Mouse (Mus musculus): ENCODE results near the gene Clcn2. TPM values are rescaled to one million over a fixed set of nuclear protein-coding genes. Genes with fewer than 3 reads are reported as not detected.

The Clcn2 gene
- polyA plus RNA-seq (2012; rRNA removed): 92.6 and 107 TPM in 2 replicates

DNA sequence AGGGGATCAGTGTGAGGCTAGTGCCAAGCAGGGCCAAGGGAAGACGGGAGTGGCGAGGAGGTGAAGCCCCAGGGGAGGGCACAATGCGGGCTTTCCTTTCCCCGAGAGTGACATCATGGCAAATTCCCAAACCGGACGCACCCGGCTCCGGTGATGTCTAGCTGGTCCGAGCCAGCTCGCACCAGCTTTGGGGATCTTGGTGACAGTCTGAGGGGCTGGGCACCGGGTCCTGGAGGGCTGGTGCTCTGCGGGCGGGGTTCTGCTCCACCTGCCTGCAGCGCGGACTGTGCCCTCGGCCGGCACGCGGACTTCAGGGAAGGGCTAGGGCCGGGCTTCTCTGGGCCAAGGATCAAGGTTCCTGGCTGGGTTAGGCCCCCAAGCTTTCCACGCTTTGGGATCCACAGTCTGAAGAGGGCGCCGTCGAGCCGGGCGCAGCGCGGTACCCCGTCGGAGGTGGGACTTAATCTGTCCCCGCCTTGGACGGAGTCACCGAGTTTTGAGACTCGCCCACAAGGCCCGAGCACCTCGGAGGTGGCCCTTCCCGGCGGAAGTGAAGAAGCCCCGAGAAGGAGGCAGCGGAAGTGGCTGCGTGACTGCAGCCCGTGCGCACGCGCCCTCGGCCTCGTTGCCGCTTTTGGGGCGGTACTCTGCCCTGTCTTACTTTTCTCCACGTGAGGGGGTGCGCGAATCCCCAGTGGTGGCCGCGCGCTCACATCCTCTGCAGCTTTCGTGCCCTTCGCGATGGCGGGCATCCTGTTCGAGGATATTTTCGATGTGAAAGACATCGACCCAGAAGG is at the start of gene Clcn2, which contains the start of gene Polr2h:
Clcn2 (minus strand) TSS at position 566 of the 797 bp plus-strand sequence.
Polr2h (plus strand) TSS at position 485 of the 797 bp plus-strand sequence.
- DNase-seq (ENCODE audit: extremely low spot score in 1 of 2, low spot score in 1 of 2): peak; percentile 96 to 99

DNA sequence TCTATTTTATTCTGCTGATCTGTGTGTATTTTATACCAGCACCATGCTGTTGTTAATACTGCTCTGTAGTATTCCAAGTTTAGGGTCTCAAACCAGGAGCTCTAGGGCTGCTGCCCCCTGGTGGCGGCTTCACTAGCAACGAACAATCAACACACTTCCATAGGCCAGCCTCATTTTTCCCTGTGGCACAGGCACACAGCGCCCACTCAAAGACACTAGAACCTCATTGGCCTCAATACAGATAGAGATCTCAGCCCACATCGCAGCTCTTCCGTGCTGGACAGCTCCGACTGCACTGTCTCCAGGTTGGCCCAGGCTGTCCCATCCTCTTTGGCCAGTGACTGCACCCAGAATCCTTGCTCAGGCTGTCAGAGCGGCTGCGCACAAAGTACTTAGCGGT is 47.7 kb upstream of the Clcn2 start:
- DNase-seq (ENCODE audit: extremely low spot score in 1 of 2, low spot score in 1 of 2): peak in 1 of 2 experiments; percentile 21

DNA sequence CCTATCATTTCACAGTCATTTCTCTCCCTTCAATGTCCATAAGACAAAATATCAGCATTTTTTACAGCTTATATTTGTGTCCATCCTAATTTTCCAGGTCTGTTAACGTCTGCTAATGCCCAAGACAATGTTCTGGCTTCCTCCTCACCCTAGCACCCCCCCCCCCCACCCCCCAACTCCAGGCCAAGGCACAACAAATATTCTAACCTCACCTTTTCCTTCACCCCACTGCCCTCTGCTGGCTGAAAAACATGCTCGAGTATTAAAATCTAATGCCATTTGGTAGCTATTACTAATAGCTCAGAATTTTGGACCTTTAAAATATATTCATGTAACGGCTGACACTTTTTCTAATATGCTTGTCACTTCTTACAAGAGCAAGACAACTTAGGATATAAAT is 44.1 kb upstream of the Clcn2 start:
- peak in 1 of 2 experiments; percentile 59 for DNase-seq (ENCODE audit: extremely low spot score in 1 of 2, low spot score in 1 of 2)

DNA sequence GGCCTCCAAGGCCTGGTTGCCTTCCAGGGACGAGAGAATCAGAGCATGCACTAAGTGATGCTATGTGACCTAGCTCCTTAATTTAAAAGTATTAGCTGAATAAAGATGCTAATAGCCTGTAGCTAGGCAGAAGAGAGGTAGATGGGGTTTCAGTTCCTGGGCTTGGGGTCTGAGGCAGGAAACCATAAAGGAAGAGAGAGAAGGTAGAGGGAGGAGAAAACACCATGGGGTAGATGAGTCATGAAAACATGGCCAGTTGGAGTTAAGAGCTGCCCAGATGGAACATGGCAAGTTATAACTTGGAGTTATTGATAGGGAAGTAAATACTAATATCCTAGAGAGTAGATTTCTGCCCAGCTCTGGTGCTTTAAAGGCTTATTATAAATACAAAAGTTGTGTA is 39.8 kb upstream of the Clcn2 start:
- no peak for DNase-seq (ENCODE audit: extremely low spot score in 1 of 2, low spot score in 1 of 2)

DNA sequence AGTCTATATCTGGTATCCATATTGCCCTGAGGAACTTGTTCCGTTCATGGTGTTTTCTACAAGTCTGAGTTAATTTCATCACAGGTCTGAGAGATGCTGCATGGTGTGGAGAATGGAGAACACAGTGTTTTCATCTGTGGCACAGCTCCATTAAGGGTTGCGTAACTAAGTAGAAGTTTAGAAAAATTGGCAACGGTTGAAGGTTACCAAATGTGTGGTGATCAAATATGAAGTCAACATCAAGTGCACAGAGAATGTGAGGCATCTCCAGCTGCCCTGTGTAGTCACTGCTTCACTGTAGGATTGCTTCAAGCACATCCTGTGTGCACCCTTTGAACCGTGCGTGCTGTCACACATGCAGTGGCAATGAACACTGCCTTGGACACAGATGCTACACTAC is 38.5 kb upstream of the Clcn2 start:
- DNase-seq (ENCODE audit: extremely low spot score in 1 of 2, low spot score in 1 of 2): no peak

DNA sequence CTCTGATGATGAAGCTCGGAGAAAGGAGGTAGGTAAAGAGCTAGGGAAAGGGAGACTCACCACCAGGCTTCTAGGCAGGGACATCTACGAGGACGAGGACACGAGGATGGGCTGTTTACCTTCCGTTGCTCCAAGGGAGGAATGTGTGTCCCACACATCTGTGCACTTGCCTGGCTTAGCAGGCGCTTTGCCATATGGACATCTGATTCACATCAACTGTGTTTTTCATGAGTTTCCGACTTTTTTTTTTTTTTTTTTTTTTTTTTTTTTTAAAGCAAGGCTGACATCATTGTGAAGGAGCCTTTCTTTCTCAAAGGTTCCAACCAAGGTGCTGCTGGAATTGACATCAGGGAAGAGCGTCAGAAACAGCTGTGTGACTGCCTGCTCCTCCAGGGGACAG is 33.0 kb upstream of the Clcn2 start:
- DNase-seq (ENCODE audit: extremely low spot score in 1 of 2, low spot score in 1 of 2): peak in 1 of 2 experiments; percentile 34

DNA sequence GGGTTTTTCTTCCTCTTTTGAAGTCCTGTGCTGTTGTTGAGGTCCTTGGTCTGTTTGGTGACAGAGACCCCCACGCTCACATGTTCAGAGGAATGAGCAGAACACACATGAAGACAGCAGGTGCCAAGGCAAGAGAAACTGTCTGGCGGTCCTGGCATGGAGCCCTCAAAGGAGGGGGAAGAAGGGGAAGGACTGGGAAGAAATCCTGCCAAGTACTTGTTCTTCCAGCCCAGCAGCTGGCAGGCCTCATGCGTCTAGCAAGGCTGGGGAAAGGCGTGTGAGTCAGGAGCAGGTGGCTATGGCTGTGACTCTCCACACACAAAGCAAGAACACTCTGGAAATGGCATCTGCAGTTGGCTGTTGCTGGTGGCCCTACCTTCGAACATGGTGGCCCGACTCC is 29.1 kb upstream of the Clcn2 start:
- peak; percentile 66 to 85 for DNase-seq (ENCODE audit: extremely low spot score in 1 of 2, low spot score in 1 of 2)

DNA sequence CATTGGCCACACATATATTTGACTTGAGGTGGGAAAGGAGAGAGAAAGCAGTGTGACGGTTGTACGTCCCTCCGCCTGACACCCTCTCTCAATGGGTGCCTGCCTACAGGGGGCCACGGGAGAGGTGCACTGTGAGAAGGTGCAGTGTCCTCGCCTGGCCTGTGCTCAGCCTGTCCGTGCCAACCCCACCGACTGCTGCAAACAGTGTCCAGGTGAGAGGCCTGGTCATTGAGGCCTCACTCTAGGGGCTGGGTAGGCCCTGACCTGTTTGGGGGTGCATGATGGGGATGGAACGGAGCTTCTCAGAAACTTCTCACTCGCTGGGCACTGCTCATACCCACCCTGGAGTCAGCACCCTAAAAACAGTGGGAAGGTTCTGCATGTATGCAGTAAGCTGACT is 22.3 kb upstream of the Clcn2 start:
- DNase-seq (ENCODE audit: extremely low spot score in 1 of 2, low spot score in 1 of 2): no peak

DNA sequence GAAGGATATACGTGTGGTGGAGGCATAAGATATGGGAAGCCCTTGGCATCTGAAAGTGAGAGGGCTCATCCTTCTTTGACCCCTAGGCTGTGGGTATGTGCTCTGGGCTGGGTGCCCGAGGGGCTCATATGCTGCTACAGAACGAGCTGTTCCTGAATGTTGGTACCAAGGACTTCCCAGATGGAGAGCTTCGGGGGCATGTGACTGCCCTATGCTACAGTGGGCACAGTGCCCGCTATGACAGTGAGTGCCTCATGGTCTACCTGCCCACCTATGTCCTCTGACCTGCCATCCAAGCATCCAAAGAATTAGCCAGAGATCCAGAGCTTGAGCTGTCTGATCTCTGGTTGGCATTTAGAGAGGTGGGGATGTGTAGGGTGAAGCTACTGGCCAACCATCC is 19.3 kb upstream of the Clcn2 start:
- DNase-seq (ENCODE audit: extremely low spot score in 1 of 2, low spot score in 1 of 2): no peak

DNA sequence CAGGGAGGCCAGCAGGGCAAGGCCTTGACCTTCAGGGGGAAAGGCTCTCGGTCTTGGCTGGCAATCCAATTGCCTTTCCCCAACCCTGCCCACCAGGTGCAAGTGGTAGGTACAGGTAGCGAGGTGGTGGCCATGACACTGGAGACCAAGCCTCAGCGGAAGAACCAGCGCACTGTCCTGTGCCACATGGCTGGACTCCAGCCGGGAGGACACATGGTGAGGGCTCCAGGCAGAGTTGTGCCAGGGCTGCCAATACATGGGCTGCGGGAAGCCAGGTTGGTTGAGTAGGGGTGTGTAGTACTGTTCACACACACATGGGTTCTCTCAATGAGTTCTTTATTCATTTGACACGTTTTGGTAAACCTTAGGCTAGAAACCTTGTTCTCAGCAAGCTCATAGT is 18.6 kb upstream of the Clcn2 start:
- no peak for DNase-seq (ENCODE audit: extremely low spot score in 1 of 2, low spot score in 1 of 2)

DNA sequence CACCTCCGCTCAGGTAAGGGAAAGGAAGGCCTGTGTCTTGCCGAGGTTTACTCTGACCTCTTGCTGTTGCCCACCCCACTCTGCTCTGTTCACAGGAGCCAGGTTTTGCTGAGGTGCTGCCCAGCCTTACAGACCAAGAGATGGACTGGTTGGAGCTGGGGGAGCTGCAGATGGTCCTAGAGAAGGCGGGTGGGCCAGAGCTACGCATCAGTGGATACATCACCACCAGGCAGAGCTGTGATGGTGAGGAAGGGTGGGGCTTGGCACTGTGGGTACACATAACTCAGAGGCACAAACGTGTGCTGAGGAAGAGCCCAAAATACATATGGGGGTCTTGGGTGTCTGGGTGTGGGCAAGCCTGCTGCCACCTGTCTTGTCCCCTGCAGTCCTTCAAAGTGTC is 18.1 kb upstream of the Clcn2 start:
- no peak for DNase-seq (ENCODE audit: extremely low spot score in 1 of 2, low spot score in 1 of 2)

DNA sequence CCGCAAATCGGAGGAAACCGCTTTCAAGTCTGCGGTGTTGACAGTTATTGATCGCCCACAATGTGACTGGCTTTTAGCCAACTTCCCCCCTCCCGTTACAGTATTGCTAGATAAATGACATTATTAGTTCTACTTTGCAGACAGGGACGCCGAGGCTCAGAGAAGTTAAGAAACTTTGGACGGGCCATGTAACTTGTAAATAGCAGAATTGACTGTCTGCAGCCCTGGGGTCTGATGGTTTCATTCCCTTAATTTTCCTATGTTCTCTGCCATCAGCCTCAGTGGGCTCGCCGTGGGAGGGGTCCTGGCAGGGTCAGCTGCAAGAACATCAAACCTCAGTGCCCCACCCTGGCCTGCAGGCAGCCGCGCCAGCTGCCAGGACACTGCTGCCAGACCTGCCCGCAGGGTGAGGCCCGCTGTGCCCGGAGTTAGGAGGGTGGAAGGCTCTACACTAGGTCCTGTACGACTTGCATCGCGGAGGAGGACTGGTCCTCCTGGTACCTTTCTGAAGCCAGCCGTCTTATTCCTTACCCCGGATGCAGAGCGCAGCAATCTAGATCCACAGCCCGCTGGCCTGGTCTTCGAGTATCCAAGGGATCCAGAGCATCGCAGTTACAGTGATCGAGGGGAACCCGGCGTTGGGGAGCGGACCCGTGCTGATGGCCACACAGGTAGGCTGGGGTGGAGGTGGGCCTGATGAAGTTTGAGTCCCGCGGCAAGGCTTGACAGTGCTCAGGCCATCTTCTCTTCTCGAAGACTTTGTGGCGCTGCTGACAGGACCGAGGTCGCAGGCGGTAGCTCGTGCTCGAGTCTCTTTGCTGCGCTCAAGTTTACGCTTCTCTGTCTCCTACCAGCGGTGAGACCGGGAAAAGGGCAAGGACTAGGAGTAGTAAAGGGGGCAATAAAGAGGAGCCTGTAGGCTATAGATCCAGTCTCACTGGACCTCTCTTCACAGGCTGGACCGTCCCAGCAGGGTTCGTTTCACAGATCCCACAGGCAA is 16.5 kb upstream of the Clcn2 start, which contains the start of gene Thpo:
Thpo (minus strand) TSS at position 781 of the 1,000 bp plus-strand sequence.
- peak in 1 of 2 experiments; percentile 18 for DNase-seq (ENCODE audit: extremely low spot score in 1 of 2, low spot score in 1 of 2)

DNA sequence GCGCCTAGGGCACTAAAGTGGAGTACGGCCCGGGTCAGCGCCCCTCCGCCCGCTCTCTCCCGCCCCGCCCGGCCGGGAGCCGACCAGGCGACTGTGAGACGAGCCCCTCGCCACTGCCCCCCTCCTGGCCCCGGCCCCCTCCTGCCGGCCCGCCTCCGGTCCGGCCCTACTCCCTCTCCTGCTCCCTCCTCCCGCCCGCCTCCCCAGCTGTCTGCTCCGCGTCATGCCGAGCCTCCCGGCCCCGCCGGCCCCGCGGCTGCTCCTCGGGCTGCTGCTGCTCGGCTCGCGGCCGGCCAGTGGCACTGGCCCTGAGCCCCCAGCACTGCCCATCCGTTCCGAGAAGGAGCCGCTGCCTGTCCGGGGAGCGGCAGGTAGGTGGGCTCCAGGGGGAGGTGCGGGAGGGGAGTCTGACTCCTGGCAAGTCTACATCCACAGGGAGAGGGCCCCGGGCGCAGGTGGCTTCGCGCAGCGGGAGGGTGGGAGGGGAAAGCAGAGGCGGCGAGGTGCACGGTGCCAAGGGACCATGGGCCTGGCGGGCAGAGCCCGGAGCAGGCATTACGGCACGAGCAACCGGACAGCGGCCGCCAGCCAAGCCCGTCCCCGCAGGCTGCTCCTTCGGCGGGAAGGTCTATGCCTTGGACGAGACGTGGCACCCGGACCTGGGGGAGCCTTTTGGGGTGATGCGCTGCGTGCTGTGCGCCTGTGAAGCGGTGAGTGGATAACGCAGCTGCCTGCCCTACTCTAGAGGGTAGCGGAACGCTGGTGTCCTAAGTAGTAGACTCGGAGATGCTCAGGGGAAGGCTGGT is 15.6 kb upstream of the Clcn2 start, which contains the start of gene Chrd:
Chrd (plus strand) TSS at position 203 of the 806 bp plus-strand sequence.
- peak in 1 of 2 experiments; percentile 49 for DNase-seq (ENCODE audit: extremely low spot score in 1 of 2, low spot score in 1 of 2)

DNA sequence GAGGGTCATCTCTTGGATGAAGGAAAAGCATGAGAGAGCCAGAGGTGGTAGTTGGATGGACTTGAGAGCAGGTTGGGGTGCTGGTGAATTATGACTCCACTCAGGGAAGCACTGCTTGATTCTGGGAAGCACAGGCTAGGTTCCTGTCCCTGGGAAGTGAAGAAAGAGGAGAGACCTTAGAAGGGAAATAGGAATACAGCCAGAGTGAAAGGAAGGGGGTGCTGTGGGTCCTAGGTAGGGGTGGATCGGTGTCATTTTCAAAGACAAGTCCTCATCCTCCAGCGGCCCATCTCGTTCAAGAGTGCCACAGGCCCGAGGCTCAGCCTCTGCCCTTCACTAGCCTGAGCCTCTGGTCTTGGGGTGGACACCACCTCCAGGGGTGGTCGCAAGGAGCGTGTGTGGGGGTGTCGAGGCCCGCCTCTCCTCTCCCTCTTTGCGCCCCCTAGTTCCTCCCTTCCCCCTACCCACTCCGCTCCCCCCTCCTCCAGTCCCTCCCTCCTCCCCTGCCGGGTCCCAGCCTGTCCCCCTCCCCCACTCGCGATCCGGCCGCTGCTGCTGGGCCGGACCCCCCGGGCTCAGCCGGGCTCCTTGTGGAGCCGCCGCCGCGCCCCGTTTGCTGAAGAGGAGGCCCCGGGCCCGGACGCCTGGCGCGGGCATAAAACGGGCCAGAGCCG is 14.8 kb upstream of the Clcn2 start:
- DNase-seq (ENCODE audit: extremely low spot score in 1 of 2, low spot score in 1 of 2): peak in 1 of 2 experiments; percentile 37

DNA sequence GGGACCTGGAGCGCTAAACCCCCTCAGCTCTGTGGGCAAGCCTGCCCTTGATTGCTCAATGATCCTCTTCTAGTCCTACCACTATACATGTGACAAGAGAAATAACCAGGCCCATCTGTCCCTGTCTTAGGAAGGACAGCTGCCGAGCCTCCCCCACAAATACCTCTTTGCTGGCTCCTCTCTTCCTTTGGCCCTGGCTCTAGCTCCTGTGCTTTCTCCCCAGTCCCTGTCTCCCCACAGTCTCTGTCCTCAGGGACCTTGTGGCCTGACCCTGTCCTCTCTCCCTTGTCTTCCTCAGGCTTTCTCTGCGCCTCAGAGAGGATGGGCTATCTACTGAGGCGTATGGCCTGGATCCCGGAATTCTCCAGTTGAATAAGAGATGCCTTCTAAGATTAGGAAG is 14.1 kb upstream of the Clcn2 start:
- peak in 1 of 2 experiments; percentile 47 for DNase-seq (ENCODE audit: extremely low spot score in 1 of 2, low spot score in 1 of 2)

DNA sequence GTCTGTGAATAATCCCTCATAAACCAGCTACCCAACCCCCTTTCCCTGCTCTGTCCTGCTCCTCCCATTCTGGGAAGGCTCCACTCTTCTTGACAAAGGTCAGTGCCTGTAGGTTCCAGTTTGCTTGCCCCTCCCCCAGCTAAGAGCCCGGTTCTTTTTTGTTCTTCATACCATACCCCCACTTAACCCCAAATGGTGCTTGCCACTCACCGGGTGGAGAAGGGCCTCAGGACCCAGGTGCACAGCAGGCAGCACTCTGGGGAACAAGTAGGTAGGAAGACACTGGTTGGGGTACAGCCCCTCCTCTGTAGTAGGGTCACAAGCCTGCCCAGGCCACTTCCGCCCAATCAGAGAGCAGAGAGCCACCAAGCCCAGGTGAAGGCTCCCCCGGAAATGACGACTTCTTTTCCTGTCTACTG is 12.8 kb upstream of the Clcn2 start:
- DNase-seq (ENCODE audit: extremely low spot score in 1 of 2, low spot score in 1 of 2): no peak

DNA sequence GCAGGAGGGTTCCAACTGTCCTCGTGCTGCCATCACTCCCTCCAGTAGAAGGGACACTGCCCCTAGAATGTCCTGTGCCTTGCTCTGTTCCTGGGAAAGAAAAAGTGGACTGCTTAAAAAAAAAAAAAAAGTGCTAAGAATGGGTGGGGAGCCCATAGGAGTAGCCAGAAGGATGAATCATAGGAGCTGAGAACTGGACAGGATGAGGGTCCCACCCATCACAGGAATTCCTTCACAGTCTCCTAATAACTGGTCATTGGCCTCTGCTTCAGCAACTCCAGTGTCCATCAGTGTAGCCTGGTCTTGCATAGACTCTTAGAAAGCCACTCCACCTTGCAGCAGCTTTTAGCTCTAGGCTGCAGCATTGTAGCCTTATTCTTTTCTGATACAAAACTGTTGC is 8.8 kb upstream of the Clcn2 start:
- DNase-seq (ENCODE audit: extremely low spot score in 1 of 2, low spot score in 1 of 2): no peak

DNA sequence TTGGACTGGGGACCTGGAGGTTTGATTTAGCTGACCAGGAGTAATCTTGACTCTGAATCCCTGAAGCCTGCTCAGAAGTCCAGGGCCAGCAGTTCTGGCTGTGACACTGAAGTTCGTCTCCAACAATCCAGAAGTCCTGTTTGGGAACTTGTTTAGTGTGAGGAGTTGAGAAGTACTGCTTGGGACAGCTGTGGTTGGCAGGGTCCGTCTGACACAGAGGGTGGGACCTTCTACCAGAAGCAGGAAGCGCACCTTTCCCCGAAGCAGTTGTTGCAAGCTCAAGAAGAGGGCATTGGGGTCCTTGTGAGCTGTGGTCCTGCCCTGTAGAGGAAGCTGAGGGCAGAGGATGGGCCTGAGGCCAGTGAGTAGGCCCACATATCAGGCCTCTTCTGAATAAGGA is 8.2 kb upstream of the Clcn2 start:
- DNase-seq (ENCODE audit: extremely low spot score in 1 of 2, low spot score in 1 of 2): no peak

DNA sequence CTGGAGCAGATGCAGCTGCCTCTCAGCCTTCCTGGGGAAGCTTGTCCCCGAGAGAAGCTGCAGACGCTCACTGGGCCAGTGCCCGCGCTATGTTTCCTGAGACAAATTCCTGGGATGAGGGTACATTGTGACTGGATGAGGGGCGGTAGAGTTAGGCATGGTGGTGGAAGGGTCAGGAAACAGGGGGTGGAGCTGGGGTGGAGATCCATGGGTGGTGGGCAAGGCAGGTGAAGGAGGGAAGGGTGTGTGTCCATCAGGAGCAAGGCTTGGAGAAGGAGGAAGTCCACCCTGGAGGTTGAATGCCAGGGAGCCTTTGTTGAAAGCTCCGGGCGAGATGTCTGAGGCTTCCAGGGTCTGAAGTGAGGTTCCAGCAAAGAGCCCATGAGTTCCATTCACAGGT is 7.8 kb upstream of the Clcn2 start:
- DNase-seq (ENCODE audit: extremely low spot score in 1 of 2, low spot score in 1 of 2): no peak

DNA sequence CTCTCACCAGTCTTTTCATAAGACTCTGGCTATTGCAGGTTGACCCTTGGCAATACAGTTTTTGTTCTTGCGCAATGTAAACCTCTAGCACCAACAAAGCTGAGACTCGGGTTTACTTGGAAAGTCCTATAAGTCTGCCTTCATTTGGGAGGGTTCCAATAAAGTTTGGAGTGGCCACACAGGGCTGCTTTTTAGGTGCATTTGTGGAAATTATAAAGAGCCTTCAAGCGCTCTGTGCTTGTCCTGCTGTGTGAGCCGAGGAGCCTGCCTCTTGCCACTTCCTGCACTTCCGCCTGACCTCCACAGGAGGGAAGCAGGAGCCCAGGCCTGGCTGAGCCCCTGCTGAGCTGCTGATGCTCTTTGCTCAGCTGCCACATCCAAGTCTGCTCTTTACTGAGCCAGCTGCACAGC is 6.8 kb upstream of the Clcn2 start:
- peak in 1 of 2 experiments; percentile 59 for DNase-seq (ENCODE audit: extremely low spot score in 1 of 2, low spot score in 1 of 2)

Data from frontal cortex, adult 2 months (tissue).